Mouse (Mus musculus) liver, adult 2 months (tissue): ENCODE data around the gene Nlrp4c.

Source experiments
- CTCF ChIP-seq: fragments of 200-500 bp; IDR thresholded peaks from 2 replicates; pipeline ENCODE4 v1.5.1; 2011; ENCODE audit warnings: low read depth, low read length, control low read depth
- POLR2A ChIP-seq: fragments of 200-500 bp; IDR thresholded peaks from 2 replicates; pipeline ENCODE4 v1.6.1; 2011; ENCODE audit warnings: low read length, control low read depth; ENCODE audit not compliant: insufficient read depth; ENCODE audit errors: extremely low read depth

DNA sequence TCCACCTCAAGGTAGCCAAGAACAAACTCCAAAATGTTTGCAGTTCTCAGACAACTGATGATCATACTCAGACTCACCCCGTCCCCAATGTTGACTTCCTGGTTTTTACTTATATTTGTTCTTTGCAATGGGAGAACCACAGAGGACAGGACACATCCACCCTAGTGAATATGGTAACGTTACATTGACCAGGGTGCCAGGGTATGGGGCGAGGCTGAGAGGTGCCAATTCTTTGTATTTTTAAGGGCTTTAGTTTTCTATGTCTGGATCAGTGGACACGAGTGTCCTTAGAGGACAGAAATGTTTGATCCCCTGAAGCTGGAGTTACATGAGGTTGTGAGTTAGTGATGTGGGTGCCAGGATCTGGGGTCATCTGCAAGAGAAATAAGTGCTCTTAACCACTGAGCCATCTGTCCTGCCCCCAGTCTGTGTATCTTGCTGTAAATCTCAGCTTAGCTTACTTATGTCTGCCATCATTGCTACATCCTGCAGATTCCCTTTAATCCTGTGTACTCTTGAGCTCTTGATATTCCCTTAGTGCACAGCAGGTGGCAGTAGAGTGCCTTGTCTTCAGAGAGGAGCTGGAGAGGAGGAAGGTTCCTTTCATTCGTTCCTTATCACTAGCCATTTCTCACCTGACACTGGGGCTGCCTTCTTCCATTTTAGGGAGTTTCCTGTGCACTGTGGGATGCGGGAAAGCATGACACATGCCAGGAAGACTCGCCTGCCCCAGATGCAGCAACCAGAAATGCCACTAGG lies 81.9 kb downstream of the Nlrp4c start:
- TF ChIP-seq POLR2A: no peak
- peak; percentile 69 for TF ChIP-seq CTCF
